Mouse (Mus musculus): ENCODE measurements around the gene Kng1.

- TF ChIP-seq GATA1 (IDR thresholded peaks at IDR 0.05; ENCODE audit: borderline replicate concordance, low read length) (no peak), FLI1 (IDR thresholded peaks at IDR 0.05; ENCODE audit: low read length) (no peak)
These were observed 72.6 kb downstream of the Kng1 start for GRCm38 (mm10) chr16:23130303-23130702.
